Comparison of ENCODE assay signal across 16 mouse cellular contexts in the genomic region with DNA sequence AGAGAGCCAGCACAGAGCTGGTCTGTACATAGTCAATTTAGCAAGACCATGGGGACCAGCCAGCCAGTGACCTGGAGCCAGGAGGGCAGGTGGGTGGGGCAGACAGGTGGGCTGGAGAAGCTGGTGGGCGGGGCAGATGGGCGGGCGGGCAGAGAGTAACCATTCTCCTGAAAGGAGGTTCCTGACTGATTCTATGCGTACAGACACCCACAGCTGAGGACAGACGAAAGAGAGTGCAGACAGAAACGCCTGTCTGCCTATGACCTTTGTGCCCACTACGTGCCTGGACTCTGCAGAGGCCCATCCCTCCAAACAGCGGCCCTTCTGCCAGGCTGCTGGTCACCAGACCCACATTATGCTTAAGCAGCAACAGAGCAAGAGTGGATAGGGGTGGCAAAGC. TPM values are rescaled to one million over a fixed set of nuclear protein-coding genes. Genes with fewer than 3 reads are reported as not detected.
DNase-seq lines count a peak whose midpoint lies in the region; ATAC-seq and TF ChIP-seq lines count a peak whose summit lies in the region.
"Had no signal": no experiment of that assay in that cellular context is flagged by ENCODE, and none has a peak within 500 bp of the region (broad histone marks: within the 10 kb centered on the region; RNA-seq: fewer than 3 reads in every experiment).

No protein-coding gene starts in this region.

- no peaks in the 10 kb centered on the region for H3K36me3 ChIP-seq in forebrain, embryonic 11.5 days (ENCODE audit: control insufficient read depth, insufficient read depth, low read length)
- no peaks in the 10 kb centered on the region for H3K36me3 ChIP-seq in forebrain, embryonic 14.5 days (ENCODE audit: control insufficient read depth, insufficient read depth, low read length)
- H3K36me3 ChIP-seq in thymus, adult 2 months (ENCODE audit: control insufficient read depth, insufficient read depth, low read length): no peaks in the 10 kb centered on the region

- H3K27ac ChIP-seq in forebrain, embryonic 11.5 days (ENCODE audit: low read depth, low read length): no peak overlapping the region
- H3K27ac ChIP-seq in forebrain, embryonic 14.5 days (ENCODE audit: low read depth, low read length): no peak overlapping the region
- H3K27ac ChIP-seq in thymus, adult 2 months (ENCODE audit: control insufficient read depth, insufficient read depth, low read length): no peak overlapping the region

- H3K9ac ChIP-seq in forebrain, embryonic 11.5 days (ENCODE audit: low read length): no peak overlapping the region
- H3K9ac ChIP-seq in forebrain, embryonic 14.5 days (ENCODE audit: low read length): no peak overlapping the region

- TF ChIP-seq CTCF in thymus, adult 2 months (IDR thresholded peaks at IDR 0.05; ENCODE audit: borderline replicate concordance, control insufficient read depth, extremely low read depth, insufficient read depth, low read length, poor library complexity): no peak

- peak; percentile 27 for DNase-seq in forebrain, embryonic 11.5 days (ENCODE audit: low spot score)
- no peak for DNase-seq in forebrain, embryonic 14.5 days (ENCODE audit: low spot score)
- DNase-seq in lung, postnatal 10 days: peak; percentile 5
- DNase-seq in lung, postnatal 36 days: no peak
- peak; percentile 39 to 59 for DNase-seq in kidney, postnatal 4 days
- DNase-seq in yolk sac, embryonic 10.5 days (ENCODE audit: low spot score): peak; percentile 72
- DNase-seq in thymus, adult 2 months: no peak
- DNase-seq in layer of hippocampus, adult 8-10 months (ENCODE audit: low spot score in 2 of 2): no peak
- DNase-seq: cerebellum, adult 18-20 months; gastrocnemius, postnatal 25 days; left cerebral cortex, postnatal 4 days; right cerebral cortex, postnatal 25 days had no signal

- WGBS in forebrain, embryonic 11.5 days: 38% methylated on average over 8 of the region's 8 CpGs
- WGBS in forebrain, embryonic 14.5 days: 39% methylated on average over 8 of the region's 8 CpGs
- WGBS in thymus, adult 2 months: 50% methylated on average over 8 of the region's 8 CpGs

- H3K4me1 ChIP-seq in forebrain, embryonic 11.5 days (replicated peaks; ENCODE audit: control insufficient read depth, insufficient read depth, low read length): no peaks in the 10 kb centered on the region; the same call in 1 of the 2 replicates
- H3K4me1 ChIP-seq in forebrain, embryonic 14.5 days (ENCODE audit: control insufficient read depth, insufficient read depth, low read length): no peaks in the 10 kb centered on the region
- H3K4me1 ChIP-seq in thymus, adult 2 months (replicated peaks; ENCODE audit: control insufficient read depth, insufficient read depth, low read length): no peaks in the 10 kb centered on the region; the same call in 1 of the 2 replicates

- no peaks in the 10 kb centered on the region for H3K9me3 ChIP-seq in forebrain, embryonic 11.5 days (ENCODE audit: control insufficient read depth, low read length)
- H3K9me3 ChIP-seq in forebrain, embryonic 14.5 days (replicated peaks; ENCODE audit: control insufficient read depth, low read length): no peaks in the 10 kb centered on the region

- H3K4me3 ChIP-seq in forebrain, embryonic 11.5 days (ENCODE audit: low read depth, low read length): no peak overlapping the region
- H3K4me3 ChIP-seq in forebrain, embryonic 14.5 days (ENCODE audit: low read depth, low read length): no peak overlapping the region
- no peak overlapping the region for H3K4me3 ChIP-seq in thymus, adult 2 months (ENCODE audit: control insufficient read depth, insufficient read depth, low read length)
- H3K4me3 ChIP-seq: myocyte had no signal

- no peak for TF ChIP-seq POLR2A in thymus, adult 2 months (IDR thresholded peaks at IDR 0.05; ENCODE audit: control insufficient read depth, extremely low read depth, insufficient read depth, low read length, poor library complexity)

- peaks cover 3% of the 10 kb centered on the region; the same call in 1 of the 2 replicates for H3K27me3 ChIP-seq in forebrain, embryonic 11.5 days (ENCODE audit: control insufficient read depth, insufficient read depth, low read length)
- H3K27me3 ChIP-seq in forebrain, embryonic 14.5 days (replicated peaks; ENCODE audit: control insufficient read depth, insufficient read depth, low read length): no peaks in the 10 kb centered on the region
- no peaks in the 10 kb centered on the region for H3K27me3 ChIP-seq in thymus, adult 2 months (ENCODE audit: control insufficient read depth, insufficient read depth, low read length)
- H3K27me3 ChIP-seq: Patski had no signal

- no peak overlapping the region for H3K4me2 ChIP-seq in forebrain, embryonic 11.5 days (ENCODE audit: low read depth, low read length, severe bottlenecking)
- no peak overlapping the region for H3K4me2 ChIP-seq in forebrain, embryonic 14.5 days (ENCODE audit: low read length)
- H3K4me2 ChIP-seq: midbrain, embryonic 11.5 days had no signal

- no peak for ATAC-seq in forebrain, embryonic 11.5 days (replicated peaks; ENCODE audit: low FRiP score)
- ATAC-seq in forebrain, embryonic 14.5 days: no peak
- ATAC-seq: Patski had no signal

RNA-seq across cellular contexts. Expression of a gene that starts 51.5 kb away (rescaled TPM):
- polyA plus RNA-seq in forebrain, embryonic 11.5 days (2014; fragmentation: Nextera tagmentation; extraction: Ambion mirVana): 19.8 and 19.9 TPM in 2 replicates
- polyA plus RNA-seq in forebrain, embryonic 14.5 days (2014; fragmentation: Nextera tagmentation; extraction: Ambion mirVana): 27.8 and 32.5 TPM in 2 replicates
- polyA plus RNA-seq in thymus, adult 2 months (2012; rRNA removed): 0.15 and 0.43 TPM in 2 replicates
- total RNA-seq in layer of hippocampus, adult 8-10 months (2022): 10 to 100 TPM; 24.9 to 28.9 (median 26.9) TPM
- total RNA-seq: hematopoietic stem cell, adult 5-6 weeks had no signal

Comparison
In these comparisons a context has a peak if more than half of its experiments do, and no peak if none do; other contexts are left out.
1. DNase-seq: peak in forebrain, embryonic 11.5 days (single experiment), lung, postnatal 10 days (single experiment), kidney, postnatal 4 days (2 of 2) and yolk sac, embryonic 10.5 days (single experiment); none in forebrain, embryonic 14.5 days (single experiment), lung, postnatal 36 days (single experiment), thymus, adult 2 months (single experiment) and layer of hippocampus, adult 8-10 months (0 of 2).
2. RNA of a gene that starts 51.5 kb away (polyA plus RNA-seq): 27.8 to 32.5 TPM in forebrain, embryonic 14.5 days and 19.8 to 19.9 TPM in forebrain, embryonic 11.5 days; 0.15 to 0.43 TPM in thymus, adult 2 months; every median in the first group is over 10 times any median in the second.